Mouse (Mus musculus) liver, embryonic 14 days (tissue): ENCODE measurements around the gene Nol3. TPM values are rescaled to one million over a fixed set of nuclear protein-coding genes. Genes with fewer than 3 reads are reported as not detected.

Source experiments
- polyA plus RNA-seq: library from polyadenylated mRNA; depleted of rRNA; stranded (reverse); fragments of >200 nt; gene quantifications from 2 replicates; pipeline ENCODE4 v1.2.3, GENCODE M21; 2012; rRNA removed

Nol3 gene
- polyA plus RNA-seq, result 0.02 and 0.07 TPM in 2 replicates

DNA sequence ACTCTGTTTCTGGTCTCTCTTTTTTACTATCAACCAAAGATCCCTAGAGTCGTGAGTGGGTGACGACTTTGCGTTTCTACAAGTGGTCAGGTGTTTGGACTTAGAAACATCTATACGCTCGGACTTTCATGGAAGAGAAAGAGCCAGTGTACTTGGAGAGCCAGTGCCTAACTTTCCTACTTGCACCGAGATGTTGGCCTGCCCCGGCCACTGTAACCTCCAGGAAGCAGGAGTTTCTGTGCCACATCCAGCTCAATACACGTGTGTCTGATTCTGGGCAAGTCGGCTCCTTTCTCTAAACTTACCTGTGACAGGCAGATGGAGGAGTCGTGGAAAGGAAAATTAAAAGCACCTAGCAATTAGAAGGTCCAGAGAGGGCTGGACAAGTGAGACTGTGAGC lies at the start of gene Nol3:
TSS of gene Nol3 (plus strand) at position 301 of the 400 bp plus-strand sequence.

DNA sequence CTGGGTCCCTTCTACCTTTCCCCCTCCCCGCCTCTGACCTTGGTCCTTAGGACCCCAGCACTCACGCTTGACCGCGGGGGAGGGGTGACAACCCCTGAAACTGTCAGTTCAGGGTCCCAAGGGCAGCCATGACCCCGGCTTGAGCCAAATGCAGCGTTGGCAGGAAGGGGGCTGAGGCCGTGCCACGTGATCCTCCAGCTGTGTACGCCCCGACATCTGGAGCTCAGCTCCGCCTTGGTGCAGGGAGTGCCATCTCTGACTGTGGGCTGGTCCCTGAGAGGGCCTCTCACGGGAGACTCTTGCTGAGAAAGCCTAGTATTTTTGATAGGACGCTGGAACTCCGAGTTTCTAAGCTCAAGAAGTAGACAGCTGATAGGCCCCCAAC lies 21.0 kb upstream of the Nol3 start, which contains the start of gene B3gnt9:
TSS of gene B3gnt9 (minus strand) at position 188 of the 385 bp plus-strand sequence.

DNA sequence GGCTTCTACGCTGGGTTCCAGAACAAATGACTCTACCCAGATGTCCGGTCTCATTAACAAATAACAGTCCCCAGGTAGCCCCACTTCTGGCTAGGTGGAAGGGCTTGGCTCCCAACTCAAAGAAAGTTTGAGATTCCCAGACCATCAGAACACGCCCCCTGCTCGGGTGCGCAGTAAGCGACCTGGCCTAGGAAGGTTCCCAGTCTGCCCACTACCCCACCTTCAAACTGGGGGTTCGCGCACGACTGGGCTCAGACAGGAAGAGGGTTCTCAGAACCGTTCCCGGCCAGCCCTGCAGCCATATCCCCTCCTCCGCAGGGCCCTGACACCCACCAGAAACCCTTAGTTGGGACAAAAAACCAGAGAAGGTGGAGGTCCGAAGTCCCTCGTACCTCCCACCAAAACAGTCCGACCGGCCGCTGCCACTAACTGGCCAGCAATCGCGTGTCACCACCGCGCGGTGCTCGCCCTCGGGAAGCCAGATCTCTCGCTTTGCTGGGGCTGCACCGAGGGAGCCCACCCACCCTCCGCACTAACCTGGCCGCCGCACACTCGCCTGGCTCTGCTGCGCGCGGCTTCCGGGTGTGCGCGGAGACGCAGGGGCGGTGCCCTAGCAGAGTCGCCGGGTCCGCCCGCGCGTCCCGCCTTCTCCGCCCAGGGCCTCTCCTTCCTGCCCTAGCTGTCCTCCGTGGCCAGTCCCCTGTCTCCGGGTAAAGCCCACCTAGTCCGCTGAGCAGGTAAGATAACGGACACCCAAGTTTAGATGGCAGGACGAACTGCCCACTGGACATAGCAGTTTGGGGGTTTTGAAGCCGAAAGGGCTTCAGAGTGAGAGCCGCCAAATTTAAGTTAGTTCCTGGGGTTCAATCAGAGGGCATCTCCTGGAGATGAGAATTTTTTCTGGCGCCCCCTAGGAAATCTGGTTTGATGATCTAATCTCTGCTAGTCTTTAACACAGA lies 11.6 kb upstream of the Nol3 start, which contains the start of the genes Tradd and Fbxl8:
TSS of gene Tradd (minus strand) at position 586 of the 959 bp plus-strand sequence.
TSS of gene Fbxl8 (plus strand) at position 625 of the 959 bp plus-strand sequence.

DNA sequence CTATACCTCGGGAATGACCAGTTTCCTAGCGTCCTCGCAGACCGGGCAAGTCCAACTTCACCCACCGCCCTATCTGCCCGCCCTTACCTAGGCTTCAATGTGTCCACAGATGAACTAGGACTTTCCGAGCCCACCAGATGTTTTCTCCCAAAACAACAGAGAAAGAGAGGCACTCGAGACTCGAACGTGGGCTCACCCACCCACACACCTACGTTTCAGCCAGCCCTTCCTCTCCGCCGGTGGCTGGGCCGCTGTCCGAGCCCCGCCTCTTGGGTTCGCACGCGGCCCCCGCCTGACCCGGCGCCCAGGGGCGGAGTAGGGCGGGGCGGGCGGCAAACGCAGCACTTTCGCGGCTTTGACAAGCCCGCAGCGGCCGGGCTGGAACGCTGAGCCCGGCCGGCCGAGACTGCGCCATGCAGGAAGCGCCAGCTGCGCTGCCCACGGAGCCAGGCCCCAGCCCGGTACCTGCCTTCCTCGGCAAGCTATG lies 6.4 kb upstream of the Nol3 start, which contains the start of gene Hsf4:
TSS of gene Hsf4 (plus strand) at position 341 of the 487 bp plus-strand sequence.

DNA sequence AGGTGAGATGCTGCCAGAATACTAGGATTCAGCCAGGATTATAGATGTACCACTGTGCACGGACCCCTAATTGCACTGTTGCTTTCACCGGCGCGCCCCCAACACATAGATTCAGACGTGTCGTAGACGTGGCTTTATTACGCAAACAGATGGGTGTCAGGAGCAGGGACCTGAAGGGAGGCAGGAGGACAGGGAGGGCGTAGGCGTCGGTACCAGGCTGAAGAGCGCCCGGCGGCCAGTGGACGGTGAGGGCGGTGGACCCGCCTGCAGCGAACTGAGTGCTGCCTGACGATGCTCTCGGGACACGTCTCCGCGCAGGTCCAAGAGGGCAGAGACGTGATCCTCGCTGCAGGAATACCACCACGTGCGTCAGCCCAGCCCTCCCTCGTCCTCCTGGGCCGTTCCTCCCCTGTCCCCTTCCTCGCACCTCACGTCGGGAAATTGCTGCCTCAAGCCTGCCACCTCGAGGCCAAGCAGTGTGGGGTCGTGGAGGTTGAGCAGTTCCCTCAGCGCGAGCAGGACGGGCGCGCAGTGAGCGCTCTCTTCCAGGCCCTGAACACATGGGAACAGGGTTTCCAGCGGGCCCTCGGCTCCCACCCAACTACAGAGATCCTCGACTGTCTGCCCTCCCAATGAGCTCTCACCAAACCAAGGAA lies 14.0 kb downstream of the Nol3 start, which contains the start of gene 4931428F04Rik:
TSS of gene 4931428F04Rik (minus strand) at position 60 of the 656 bp plus-strand sequence.

DNA sequence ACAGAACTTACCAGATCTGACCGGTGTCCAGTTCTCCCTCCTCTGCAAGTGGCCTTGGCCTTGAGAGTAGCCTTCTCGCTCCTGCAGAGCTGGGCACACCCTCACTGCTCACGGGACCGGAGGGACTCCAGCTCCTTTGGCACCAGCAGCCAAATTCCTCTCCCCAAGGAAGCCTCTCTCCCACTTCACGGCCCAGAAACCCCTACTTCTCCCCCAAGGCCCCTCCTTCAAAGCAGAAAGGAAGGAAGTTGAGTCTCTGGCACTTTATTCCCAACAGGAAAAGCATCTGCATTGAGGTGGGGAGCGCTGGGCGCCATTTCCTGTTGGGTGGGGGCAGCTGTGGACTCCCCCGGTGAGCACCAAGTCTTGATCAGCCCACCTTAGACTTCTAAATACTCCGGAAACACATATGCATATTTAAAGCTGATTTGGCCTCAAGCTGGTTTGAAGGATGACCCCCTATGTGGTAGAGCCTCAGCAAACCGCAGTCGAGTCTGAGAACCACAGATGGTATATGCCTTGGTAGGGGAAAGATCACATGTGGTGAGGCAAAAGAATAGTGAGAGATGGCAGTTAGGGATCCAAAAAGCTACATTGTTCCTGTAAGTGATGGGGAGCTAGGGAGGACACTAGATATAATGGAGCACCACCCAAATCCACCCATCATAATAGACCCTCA lies 20.1 kb downstream of the Nol3 start, which contains the start of gene Exoc3l:
TSS of gene Exoc3l (minus strand) at position 207 of the 679 bp plus-strand sequence.

DNA sequence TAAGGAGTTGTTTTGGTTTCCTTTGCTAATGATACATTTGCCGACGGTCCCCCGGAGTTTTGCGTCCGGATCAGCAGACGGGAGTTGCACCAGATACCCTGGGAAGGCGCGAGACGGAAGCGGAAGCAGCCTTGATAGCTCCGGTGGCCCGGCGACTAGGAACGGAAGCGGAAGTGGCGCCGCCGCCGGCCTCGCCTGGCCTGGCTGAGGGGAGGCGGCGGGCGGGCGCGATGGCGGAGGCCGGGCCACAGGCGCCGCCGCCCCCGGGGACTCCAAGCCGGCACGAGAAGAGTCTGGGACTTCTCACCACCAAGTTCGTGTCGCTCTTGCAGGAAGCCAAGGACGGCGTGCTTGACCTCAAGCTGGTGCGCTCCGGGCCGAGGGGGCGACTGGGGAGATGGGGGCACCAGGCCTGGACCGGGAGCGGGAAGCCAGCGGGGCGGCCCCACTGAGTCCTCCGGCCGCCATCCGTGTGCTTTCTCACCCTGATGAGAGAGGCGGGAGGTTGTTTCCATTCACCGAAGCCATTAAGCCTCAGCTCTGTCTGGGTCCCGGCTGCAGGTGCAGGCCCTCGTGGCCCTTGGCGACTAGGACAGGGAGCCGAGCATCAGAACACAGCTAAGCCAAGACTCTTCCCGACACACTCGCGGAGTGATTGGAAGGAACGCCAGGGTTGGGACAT lies 21.7 kb downstream of the Nol3 start, which contains the start of gene E2f4:
TSS of gene E2f4 (plus strand) at position 153 of the 682 bp plus-strand sequence.

DNA sequence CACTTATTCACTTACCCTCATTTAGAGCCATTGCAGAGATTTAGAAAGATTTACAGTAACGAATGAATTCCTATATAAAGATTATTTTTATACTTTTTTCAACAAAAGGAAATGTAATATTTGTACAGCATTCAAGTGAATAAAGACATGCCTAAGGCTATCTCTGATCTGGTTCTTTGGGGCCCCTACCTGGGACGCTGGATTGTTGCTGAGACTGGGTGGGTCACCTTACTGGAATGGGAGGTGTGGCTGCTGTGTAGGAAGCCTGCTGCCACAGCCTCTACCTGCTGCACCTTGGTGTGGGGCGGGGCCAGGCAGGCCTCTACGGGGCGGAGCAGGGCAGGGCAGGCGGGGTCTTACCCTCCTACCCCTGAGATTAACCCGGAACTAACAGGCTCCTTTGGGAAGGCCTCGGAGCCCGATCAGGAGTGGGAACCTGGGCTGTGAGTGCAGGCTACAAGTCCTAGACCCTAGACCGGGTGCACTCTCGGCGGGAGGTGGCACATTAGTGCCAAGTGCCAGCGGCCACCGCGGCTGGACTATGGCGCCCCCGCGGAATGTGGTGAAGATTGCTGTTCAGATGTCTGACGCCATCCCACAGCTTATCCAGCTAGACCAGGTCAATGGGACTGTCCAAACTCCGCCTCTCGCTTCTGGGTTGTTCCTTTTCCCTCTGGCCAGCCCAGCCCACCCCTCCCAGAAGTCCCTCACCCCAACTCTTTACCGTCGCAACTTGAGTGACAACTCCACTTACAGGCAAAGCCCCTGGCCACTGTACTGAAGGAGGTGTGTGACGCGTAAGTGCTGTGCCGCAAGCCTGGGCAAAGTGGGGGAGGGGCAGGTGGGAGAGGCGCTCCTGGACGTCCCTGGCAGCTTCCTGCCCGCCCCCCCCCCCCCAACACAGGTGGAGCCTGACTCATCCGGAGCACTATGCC lies 29.5 kb downstream of the Nol3 start, which contains the start of gene Elmo3:
TSS of gene Elmo3 (plus strand) at position 391 of the 935 bp plus-strand sequence.

DNA sequence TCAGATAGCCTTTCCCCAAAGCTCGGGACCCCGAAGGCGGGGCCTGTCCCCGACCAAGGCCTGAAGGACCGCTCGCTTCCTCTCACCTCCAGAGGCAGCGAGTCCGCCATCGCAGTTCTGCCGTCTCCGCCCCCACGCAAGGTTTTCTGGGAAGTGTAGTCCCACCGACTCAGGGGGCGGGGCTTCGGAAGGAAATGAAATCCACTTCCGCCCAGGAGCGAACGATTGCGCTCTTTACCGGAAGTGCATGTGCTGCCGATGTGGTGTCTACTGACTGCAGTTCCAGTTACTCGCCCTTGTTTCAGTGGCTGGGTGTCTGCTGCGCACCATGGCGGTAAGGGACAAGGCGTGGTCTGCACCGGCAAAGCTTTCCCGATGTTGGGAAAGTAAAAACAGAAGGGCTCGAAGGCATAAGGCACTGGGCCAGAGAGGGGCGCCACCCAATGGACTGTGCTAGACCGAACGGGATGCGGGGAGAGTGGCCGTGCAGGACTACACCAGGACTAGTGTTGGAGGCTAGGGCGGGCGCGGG lies 50.3 kb downstream of the Nol3 start, which contains the start of the genes Lrrc29 and Tmem208:
TSS of gene Lrrc29 (minus strand) at position 138 of the 532 bp plus-strand sequence.
TSS of gene Tmem208 (plus strand) at position 214 of the 532 bp plus-strand sequence.

Other genes starting within 250 kb of the Nol3 start
- 0.19 and 0.23 TPM in 2 replicates for gene Ces3a, start 227.5 kb upstream of the Nol3 start, polyA plus RNA-seq
- gene Ces3b, start 192.4 kb upstream of the Nol3 start, polyA plus RNA-seq, result not detected in 2 replicates
- gene Ces4a, start 144.3 kb upstream of the Nol3 start, polyA plus RNA-seq, result not detected in 2 replicates
- gene Cbfb, start 105.5 kb upstream of the Nol3 start, polyA plus RNA-seq, result 5.0 and 7.1 TPM in 2 replicates
- 10.6 and 12.9 TPM in 2 replicates for gene D230025D16Rik, start 51.0 kb upstream of the Nol3 start, polyA plus RNA-seq
- gene B3gnt9, start 21.0 kb upstream of the Nol3 start, polyA plus RNA-seq, result 1.4 and 1.7 TPM in 2 replicates
- gene Tradd, start 11.5 kb upstream of the Nol3 start, polyA plus RNA-seq, result 5.4 and 5.6 TPM in 2 replicates
- gene Fbxl8, start 11.5 kb upstream of the Nol3 start, polyA plus RNA-seq, result 0.77 and 0.93 TPM in 2 replicates
- gene Hsf4, start 6.3 kb upstream of the Nol3 start, polyA plus RNA-seq, result 0.01 and 0.03 TPM in 2 replicates
- gene 4931428F04Rik, start 13.7 kb downstream of the Nol3 start, polyA plus RNA-seq, result 1.1 TPM in 2 replicates
- gene Exoc3l, start 20.0 kb downstream of the Nol3 start, polyA plus RNA-seq, result 5.9 and 7.1 TPM in 2 replicates
- 221 and 269 TPM in 2 replicates for gene E2f4, start 21.5 kb downstream of the Nol3 start, polyA plus RNA-seq
- 3.3 and 3.8 TPM in 2 replicates for gene Elmo3, start 29.5 kb downstream of the Nol3 start, polyA plus RNA-seq
- gene Lrrc29, start 50.1 kb downstream of the Nol3 start, polyA plus RNA-seq, result 8.4 and 9.2 TPM in 2 replicates
- 57.5 and 62.2 TPM in 2 replicates for gene Tmem208, start 50.2 kb downstream of the Nol3 start, polyA plus RNA-seq
- gene Fhod1, start 71.8 kb downstream of the Nol3 start, polyA plus RNA-seq, result 3.6 and 4.4 TPM in 2 replicates
- gene Slc9a5, start 72.7 kb downstream of the Nol3 start, polyA plus RNA-seq, result 0.75 and 0.82 TPM in 2 replicates
- 0.02 and 0.07 TPM in 2 replicates for gene Plekhg4, start 97.1 kb downstream of the Nol3 start, polyA plus RNA-seq
- gene Kctd19, start 137.4 kb downstream of the Nol3 start, polyA plus RNA-seq, result not detected in 2 replicates
- gene Lrrc36, start 137.4 kb downstream of the Nol3 start, polyA plus RNA-seq, result 0.08 and 0.10 TPM in 2 replicates
- 0.69 and 2.4 TPM in 2 replicates for gene Tppp3, start 195.4 kb downstream of the Nol3 start, polyA plus RNA-seq
- 1.9 and 2.1 TPM in 2 replicates for gene Zdhhc1, start 220.8 kb downstream of the Nol3 start, polyA plus RNA-seq
- gene Hsd11b2, start 242.6 kb downstream of the Nol3 start, polyA plus RNA-seq, result 0.85 and 0.98 TPM in 2 replicates